Mouse (Mus musculus): ENCODE measurements around the gene Tfr2. TPM values are rescaled to one million over a fixed set of nuclear protein-coding genes. Genes with fewer than 3 reads are reported as not detected.

The Tfr2 gene
- total and polyA plus RNA-seq, 2 experiments = 225 to 486 TPM

- H3K9ac ChIP-seq (ENCODE audit: low read depth, low read length) = peak overlapping the region; percentile 45
- peaks cover 18% of the 10 kb centered on the region for H3K4me1 ChIP-seq (ENCODE audit: control insufficient read depth, insufficient read depth, low read length)
- 71% methylated on average over 30 of the region's 30 CpGs for WGBS
- H3K27me3 ChIP-seq (ENCODE audit: control insufficient read depth, insufficient read depth, low read length) = no peaks in the 10 kb centered on the region
- peaks cover 4% of the 10 kb centered on the region; the same call in 1 of the 2 replicates for H3K79me2 ChIP-seq (ENCODE audit: control insufficient read depth, insufficient read depth, low read length)
- H3K27ac ChIP-seq (replicated peaks; ENCODE audit: insufficient read depth, low read depth, low read length) = no peak overlapping the region; the same call in 1 of the 2 replicates
- H3K4me3 ChIP-seq (ENCODE audit: insufficient read depth, low read depth, low read length) = peak overlapping the region; percentile 48
- no peak; the same call in 1 of the 2 replicates for TF ChIP-seq POLR2A (IDR thresholded peaks at IDR 0.05; ENCODE audit: extremely low read depth, insufficient read depth, low read length)
- TF ChIP-seq CTCF (IDR thresholded peaks at IDR 0.05; ENCODE audit: low read depth, low read length) = no peak
- no peaks in the 10 kb centered on the region for H3K36me3 ChIP-seq (ENCODE audit: control insufficient read depth, insufficient read depth, low read length)
- DNase-seq (ENCODE audit: extremely low read depth, low read depth, low spot score) = no peak
Measured at GRCm38 (mm10) chr5:137596601-137597261, 27.1 kb downstream of the Tfr2 start.

- peaks cover 7% of the 10 kb centered on the region; the same call in 1 of the 2 replicates for H3K79me2 ChIP-seq (ENCODE audit: control insufficient read depth, insufficient read depth, low read length)
- DNase-seq (ENCODE audit: extremely low read depth, low read depth, low spot score) = no peak
- H3K4me1 ChIP-seq (ENCODE audit: control insufficient read depth, insufficient read depth, low read length) = peaks cover 21% of the 10 kb centered on the region
- no peak for TF ChIP-seq CTCF (IDR thresholded peaks at IDR 0.05; ENCODE audit: low read depth, low read length)
- H3K9ac ChIP-seq (ENCODE audit: low read depth, low read length) = no peak overlapping the region
- no peaks in the 10 kb centered on the region for H3K36me3 ChIP-seq (ENCODE audit: control insufficient read depth, insufficient read depth, low read length)
- H3K27ac ChIP-seq (replicated peaks; ENCODE audit: insufficient read depth, low read depth, low read length) = no peak overlapping the region
- no peak overlapping the region for H3K4me3 ChIP-seq (ENCODE audit: insufficient read depth, low read depth, low read length)
- H3K27me3 ChIP-seq (ENCODE audit: control insufficient read depth, insufficient read depth, low read length) = no peaks in the 10 kb centered on the region
- WGBS = 93% methylated on average over 6 of the region's 6 CpGs
Measured at GRCm38 (mm10) chr5:137597625-137598024, 28.0 kb downstream of the Tfr2 start.

- Histone ChIP-seq H3K79me2 (ENCODE audit: control insufficient read depth, insufficient read depth, low read length) (peaks cover 9% of the 10 kb centered on the region; the same call in 1 of the 2 replicates), H3K4me3 (ENCODE audit: insufficient read depth, low read depth, low read length) (no peak overlapping the region), H3K4me1 (ENCODE audit: control insufficient read depth, insufficient read depth, low read length) (peaks cover 17% of the 10 kb centered on the region), H3K9ac (ENCODE audit: low read depth, low read length) (no peak overlapping the region), H3K36me3 (ENCODE audit: control insufficient read depth, insufficient read depth, low read length) (no peaks in the 10 kb centered on the region), H3K27me3 (ENCODE audit: control insufficient read depth, insufficient read depth, low read length) (no peaks in the 10 kb centered on the region), H3K27ac (replicated peaks; ENCODE audit: insufficient read depth, low read depth, low read length) (no peak overlapping the region)
- no peak for DNase-seq (ENCODE audit: extremely low read depth, low read depth, low spot score)
- WGBS = 73% methylated on average over 2 of the region's 2 CpGs
- no peak for TF ChIP-seq CTCF (IDR thresholded peaks at IDR 0.05; ENCODE audit: low read depth, low read length)
- TF ChIP-seq POLR2A (IDR thresholded peaks at IDR 0.05; ENCODE audit: extremely low read depth, insufficient read depth, low read length) = no peak
Measured at GRCm38 (mm10) chr5:137598100-137598826, 28.6 kb downstream of the Tfr2 start.

- peak overlapping the region; percentile 74 for H3K9ac ChIP-seq (ENCODE audit: low read depth, low read length)
- peaks cover 17% of the 10 kb centered on the region for H3K4me1 ChIP-seq (ENCODE audit: control insufficient read depth, insufficient read depth, low read length)
- no peak overlapping the region; the same call in 1 of the 2 replicates for H3K27ac ChIP-seq (replicated peaks; ENCODE audit: insufficient read depth, low read depth, low read length)
- H3K4me3 ChIP-seq (ENCODE audit: insufficient read depth, low read depth, low read length) = peak overlapping the region; percentile 68
- no peak for DNase-seq (ENCODE audit: extremely low read depth, low read depth, low spot score)
- H3K36me3 ChIP-seq (ENCODE audit: control insufficient read depth, insufficient read depth, low read length) = no peaks in the 10 kb centered on the region
- H3K79me2 ChIP-seq (ENCODE audit: control insufficient read depth, insufficient read depth, low read length) = peaks cover 9% of the 10 kb centered on the region; the same call in 1 of the 2 replicates
- WGBS = 62% methylated on average over 9 of the region's 9 CpGs
- TF ChIP-seq CTCF (IDR thresholded peaks at IDR 0.05; ENCODE audit: low read depth, low read length) (no peak), POLR2A (IDR thresholded peaks at IDR 0.05; ENCODE audit: extremely low read depth, insufficient read depth, low read length) (no peak)
- H3K27me3 ChIP-seq (ENCODE audit: control insufficient read depth, insufficient read depth, low read length) = no peaks in the 10 kb centered on the region
Measured at GRCm38 (mm10) chr5:137599600-137599999, 30.0 kb downstream of the Tfr2 start.

GRCm38 (mm10) chr5:137600281-137600618 is 30.6 kb downstream of the Tfr2 start:
- H3K27ac ChIP-seq (replicated peaks; ENCODE audit: insufficient read depth, low read depth, low read length) = peak overlapping the region; percentile 52
- H3K36me3 ChIP-seq (ENCODE audit: control insufficient read depth, insufficient read depth, low read length) = no peaks in the 10 kb centered on the region
- H3K4me3 ChIP-seq (ENCODE audit: insufficient read depth, low read depth, low read length) = peak overlapping the region; percentile 68
- no peaks in the 10 kb centered on the region for H3K27me3 ChIP-seq (ENCODE audit: control insufficient read depth, insufficient read depth, low read length)
- DNase-seq (ENCODE audit: extremely low read depth, low read depth, low spot score) = no peak
- under 1% methylated on average over 19 of the region's 19 CpGs for WGBS
- H3K79me2 ChIP-seq (ENCODE audit: control insufficient read depth, insufficient read depth, low read length) = peaks cover 9% of the 10 kb centered on the region; the same call in 1 of the 2 replicates
- TF ChIP-seq CTCF (IDR thresholded peaks at IDR 0.05; ENCODE audit: low read depth, low read length) (no peak), POLR2A (IDR thresholded peaks at IDR 0.05; ENCODE audit: extremely low read depth, insufficient read depth, low read length) (no peak)
- peak overlapping the region; percentile 74 for H3K9ac ChIP-seq (ENCODE audit: low read depth, low read length)
- peaks cover 17% of the 10 kb centered on the region for H3K4me1 ChIP-seq (ENCODE audit: control insufficient read depth, insufficient read depth, low read length)
